Mouse (Mus musculus): ENCODE results near the gene Slc10a3. TPM values are rescaled to one million over a fixed set of nuclear protein-coding genes. Genes with fewer than 3 reads are reported as not detected.

Slc10a3 gene
- total RNA-seq, 2 experiments from 2014 or later, result 9.6 TPM; not detected in 1

Other genes starting within 250 kb of the Slc10a3 start
- gene Opn1mw, start 245.9 kb downstream of the Slc10a3 start, total RNA-seq (2015; ENCODE audit: low replicate concordance), result not detected in 2 replicates
- not detected in 2 replicates for gene Opn1mw, start 245.9 kb downstream of the Slc10a3 start, total RNA-seq (2017; ENCODE audit: low replicate concordance)
- gene Mecp2, start 238.0 kb downstream of the Slc10a3 start, total RNA-seq (2015; ENCODE audit: low replicate concordance), result 26.3 and 37.3 TPM in 2 replicates
- 24.9 and 28.2 TPM in 2 replicates for gene Mecp2, start 238.0 kb downstream of the Slc10a3 start, total RNA-seq (2017; ENCODE audit: low replicate concordance)
- not detected in 2 replicates for gene Tex28, start 205.5 kb downstream of the Slc10a3 start, total RNA-seq (2015; ENCODE audit: low replicate concordance)
- gene Tex28, start 205.5 kb downstream of the Slc10a3 start, total RNA-seq (2017; ENCODE audit: low replicate concordance), result not detected in 2 replicates
- not detected in 2 replicates for gene Tktl1, start 196.1 kb downstream of the Slc10a3 start, total RNA-seq (2015; ENCODE audit: low replicate concordance)
- not detected in 2 replicates for gene Tktl1, start 196.1 kb downstream of the Slc10a3 start, total RNA-seq (2017; ENCODE audit: low replicate concordance)
- 103 and 114 TPM in 2 replicates for gene Flna, start 123.5 kb downstream of the Slc10a3 start, total RNA-seq (2015; ENCODE audit: low replicate concordance)
- gene Flna, start 123.5 kb downstream of the Slc10a3 start, total RNA-seq (2017; ENCODE audit: low replicate concordance), result 122 and 133 TPM in 2 replicates
- 39.3 and 44.4 TPM in 2 replicates for gene Emd, start 118.7 kb downstream of the Slc10a3 start, total RNA-seq (2015; ENCODE audit: low replicate concordance)
- 23.2 and 29.5 TPM in 2 replicates for gene Emd, start 118.7 kb downstream of the Slc10a3 start, total RNA-seq (2017; ENCODE audit: low replicate concordance)
- 718 and 731 TPM in 2 replicates for gene Rpl10, start 102.5 kb downstream of the Slc10a3 start, total RNA-seq (2015; ENCODE audit: low replicate concordance)
- gene Rpl10, start 102.5 kb downstream of the Slc10a3 start, total RNA-seq (2017; ENCODE audit: low replicate concordance), result 354 and 377 TPM in 2 replicates
- 41.8 and 53.2 TPM in 2 replicates for gene Taz, start 91.4 kb downstream of the Slc10a3 start, total RNA-seq (2015; ENCODE audit: low replicate concordance)
- 13.8 and 18.6 TPM in 2 replicates for gene Taz, start 91.4 kb downstream of the Slc10a3 start, total RNA-seq (2017; ENCODE audit: low replicate concordance)
- gene Dnase1l1, start 91.0 kb downstream of the Slc10a3 start, total RNA-seq (2015; ENCODE audit: low replicate concordance), result 108 and 154 TPM in 2 replicates
- 73.7 and 110 TPM in 2 replicates for gene Dnase1l1, start 91.0 kb downstream of the Slc10a3 start, total RNA-seq (2017; ENCODE audit: low replicate concordance)
- gene Atp6ap1, start 76.3 kb downstream of the Slc10a3 start, total RNA-seq (2015; ENCODE audit: low replicate concordance), result 251 and 260 TPM in 2 replicates
- gene Atp6ap1, start 76.3 kb downstream of the Slc10a3 start, total RNA-seq (2017; ENCODE audit: low replicate concordance), result 152 and 179 TPM in 2 replicates
- gene Gdi1, start 68.4 kb downstream of the Slc10a3 start, total RNA-seq (2015; ENCODE audit: low replicate concordance), result 185 and 200 TPM in 2 replicates
- gene Gdi1, start 68.4 kb downstream of the Slc10a3 start, total RNA-seq (2017; ENCODE audit: low replicate concordance), result 65.1 and 108 TPM in 2 replicates
- 20.5 and 38.1 TPM in 2 replicates for gene Fam50a, start 60.3 kb downstream of the Slc10a3 start, total RNA-seq (2015; ENCODE audit: low replicate concordance)
- gene Fam50a, start 60.3 kb downstream of the Slc10a3 start, total RNA-seq (2017; ENCODE audit: low replicate concordance), result 30.1 and 43.0 TPM in 2 replicates
- gene Plxna3, start 44.3 kb downstream of the Slc10a3 start, total RNA-seq (2015; ENCODE audit: low replicate concordance), result not detected in 2 replicates
- gene Plxna3, start 44.3 kb downstream of the Slc10a3 start, total RNA-seq (2017; ENCODE audit: low replicate concordance), result not detected in 2 replicates
- 15.1 and 20.9 TPM in 2 replicates for gene Lage3, start 19.7 kb downstream of the Slc10a3 start, total RNA-seq (2015; ENCODE audit: low replicate concordance)
- gene Lage3, start 19.7 kb downstream of the Slc10a3 start, total RNA-seq (2017; ENCODE audit: low replicate concordance), result 8.2 and 9.5 TPM in 2 replicates
- gene Ubl4a, start 131 bp downstream of the Slc10a3 start, total RNA-seq (2015; ENCODE audit: low replicate concordance), result 32.4 and 36.9 TPM in 2 replicates
- 5.3 and 11.0 TPM in 2 replicates for gene Ubl4a, start 131 bp downstream of the Slc10a3 start, total RNA-seq (2017; ENCODE audit: low replicate concordance)
- 6.3 and 12.3 TPM in 2 replicates for gene Fam3a, start 19.9 kb upstream of the Slc10a3 start, total RNA-seq (2015; ENCODE audit: low replicate concordance)
- gene Fam3a, start 19.9 kb upstream of the Slc10a3 start, total RNA-seq (2017; ENCODE audit: low replicate concordance), result 0.68 and 3.6 TPM in 2 replicates
- 5.4 and 16.2 TPM in 2 replicates for gene Ikbkg, start 19.9 kb upstream of the Slc10a3 start, total RNA-seq (2015; ENCODE audit: low replicate concordance)
- 12.8 and 16.8 TPM in 2 replicates for gene Ikbkg, start 19.9 kb upstream of the Slc10a3 start, total RNA-seq (2017; ENCODE audit: low replicate concordance)
- gene G6pdx, start 55.8 kb upstream of the Slc10a3 start, total RNA-seq (2015; ENCODE audit: low replicate concordance), result 63.7 and 64.9 TPM in 2 replicates
- gene G6pdx, start 55.8 kb upstream of the Slc10a3 start, total RNA-seq (2017; ENCODE audit: low replicate concordance), result 38.5 and 45.2 TPM in 2 replicates
- gene Gm6880, start 108.0 kb upstream of the Slc10a3 start, total RNA-seq (2015; ENCODE audit: low replicate concordance), result not detected in 2 replicates
- gene Gm6880, start 108.0 kb upstream of the Slc10a3 start, total RNA-seq (2017; ENCODE audit: low replicate concordance), result not detected in 2 replicates
- gene Olfr1326-ps1, start 201.5 kb upstream of the Slc10a3 start, total RNA-seq (2015; ENCODE audit: low replicate concordance), result not detected in 2 replicates
- not detected in 2 replicates for gene Olfr1326-ps1, start 201.5 kb upstream of the Slc10a3 start, total RNA-seq (2017; ENCODE audit: low replicate concordance)
- not detected in 2 replicates for gene Olfr1325, start 219.3 kb upstream of the Slc10a3 start, total RNA-seq (2015; ENCODE audit: low replicate concordance)
- 0.13 TPM in 1 of 2 replicates, not detected in the other for gene Olfr1325, start 219.3 kb upstream of the Slc10a3 start, total RNA-seq (2017; ENCODE audit: low replicate concordance)

All from erythroid progenitor cell, adult 5-6 weeks (primary cell).